Comparison of ENCODE assay signal across 9 mouse cellular contexts in genomic region chr3:37128269-37128668, GRCm38 (mm10). TPM values are rescaled to one million over a fixed set of nuclear protein-coding genes. Genes with fewer than 3 reads are reported as not detected.
DNase-seq lines count a peak whose midpoint lies in the region; ATAC-seq and TF ChIP-seq lines count a peak whose summit lies in the region.
"Had no signal": no experiment of that assay in that cellular context is flagged by ENCODE, and none has a peak within 500 bp of the region (broad histone marks: within the 10 kb centered on the region; RNA-seq: fewer than 3 reads in every experiment).

No protein-coding gene starts in this region.

- no peaks in the 10 kb centered on the region for H3K27me3 ChIP-seq in neural tube, embryonic 11.5 days (ENCODE audit: control insufficient read depth, insufficient read depth, low read length)
- no peaks in the 10 kb centered on the region for H3K27me3 ChIP-seq in neural tube, embryonic 15.5 days (replicated peaks)
- no peaks in the 10 kb centered on the region for H3K27me3 ChIP-seq in embryonic facial prominence, embryonic 11.5 days (ENCODE audit: control insufficient read depth, insufficient read depth, low read length)
- no peaks in the 10 kb centered on the region for H3K27me3 ChIP-seq in small intestine, adult 2 months (ENCODE audit: control insufficient read depth, insufficient read depth, low read length)
- H3K27me3 ChIP-seq in forebrain, embryonic 12.5 days = no peaks in the 10 kb centered on the region

- TF ChIP-seq POLR2A in small intestine, adult 2 months (IDR thresholded peaks at IDR 0.05; ENCODE audit: low read depth, low read length) = no peak

- no peaks in the 10 kb centered on the region for H3K4me1 ChIP-seq in neural tube, embryonic 11.5 days (ENCODE audit: control insufficient read depth, insufficient read depth, low read length)
- H3K4me1 ChIP-seq in neural tube, embryonic 15.5 days = no peaks in the 10 kb centered on the region
- no peaks in the 10 kb centered on the region for H3K4me1 ChIP-seq in embryonic facial prominence, embryonic 11.5 days (ENCODE audit: control insufficient read depth, insufficient read depth, low read length)
- H3K4me1 ChIP-seq in small intestine, adult 2 months (ENCODE audit: control insufficient read depth, insufficient read depth, insufficient read length, low read length) = no peaks in the 10 kb centered on the region
- no peaks in the 10 kb centered on the region for H3K4me1 ChIP-seq in forebrain, embryonic 12.5 days

- peak; percentile 14 for DNase-seq in neural tube, embryonic 11.5 days (ENCODE audit: low spot score)
- peak; percentile 33 for DNase-seq in embryonic facial prominence, embryonic 11.5 days (ENCODE audit: low spot score)
- peak; percentile 46 for DNase-seq in heart, postnatal 25 days (ENCODE audit: low spot score)
- no peak for DNase-seq in thymus, postnatal 10 days (ENCODE audit: low spot score in 2 of 2)
- DNase-seq: kidney, adult 9 months had no signal

- intact Hi-C loops in heart, postnatal 25 days (cut with DNase I) = no loop called here

- no peak overlapping the region for H3K4me2 ChIP-seq in neural tube, embryonic 11.5 days (ENCODE audit: low read depth)
- no peak overlapping the region for H3K4me2 ChIP-seq in neural tube, embryonic 15.5 days
- H3K4me2 ChIP-seq in embryonic facial prominence, embryonic 11.5 days (ENCODE audit: low read depth, low read length) = no peak overlapping the region
- no peak overlapping the region for H3K4me2 ChIP-seq in forebrain, embryonic 12.5 days

- TF ChIP-seq CTCF in small intestine, adult 2 months (IDR thresholded peaks at IDR 0.05; ENCODE audit: extremely low read depth, insufficient read length, insufficient replicate concordance, low read depth, low read length) = no peak

- no peak overlapping the region for H3K9ac ChIP-seq in neural tube, embryonic 11.5 days (ENCODE audit: low read length)
- no peak overlapping the region for H3K9ac ChIP-seq in neural tube, embryonic 15.5 days (replicated peaks)
- H3K9ac ChIP-seq in embryonic facial prominence, embryonic 11.5 days (replicated peaks; ENCODE audit: low read length) = no peak overlapping the region
- no peak overlapping the region for H3K9ac ChIP-seq in forebrain, embryonic 12.5 days

- no peak for ATAC-seq in neural tube, embryonic 11.5 days (ENCODE audit: insufficient read depth, low FRiP score, low TSS enrichment)
- ATAC-seq in neural tube, embryonic 15.5 days (ENCODE audit: low FRiP score) = no peak
- no peak for ATAC-seq in embryonic facial prominence, embryonic 11.5 days (replicated peaks; ENCODE audit: insufficient number of reproducible peaks, low FRiP score, low TSS enrichment, low read depth)
- no peak for ATAC-seq in forebrain, embryonic 12.5 days (ENCODE audit: low FRiP score)

- H3K4me3 ChIP-seq in neural tube, embryonic 11.5 days (ENCODE audit: low read depth, low read length) = no peak overlapping the region
- no peak overlapping the region for H3K4me3 ChIP-seq in neural tube, embryonic 15.5 days (replicated peaks)
- H3K4me3 ChIP-seq in embryonic facial prominence, embryonic 11.5 days (ENCODE audit: low read depth, low read length) = no peak overlapping the region
- no peak overlapping the region for H3K4me3 ChIP-seq in small intestine, adult 2 months (ENCODE audit: low read depth, low read length)
- H3K4me3 ChIP-seq in forebrain, embryonic 12.5 days (replicated peaks) = no peak overlapping the region

- 56% methylated on average over 4 of the region's 4 CpGs for WGBS in neural tube, embryonic 11.5 days
- WGBS in neural tube, embryonic 15.5 days = 65% methylated on average over 4 of the region's 4 CpGs
- WGBS in embryonic facial prominence, embryonic 11.5 days = 47% methylated on average over 4 of the region's 4 CpGs
- WGBS in small intestine, adult 2 months = 29% methylated on average over 4 of the region's 4 CpGs
- 62% methylated on average over 4 of the region's 4 CpGs for WGBS in forebrain, embryonic 12.5 days

- H3K36me3 ChIP-seq in neural tube, embryonic 11.5 days (ENCODE audit: control insufficient read depth, insufficient read depth, low read length) = no peaks in the 10 kb centered on the region
- H3K36me3 ChIP-seq in neural tube, embryonic 15.5 days = no peaks in the 10 kb centered on the region
- H3K36me3 ChIP-seq in embryonic facial prominence, embryonic 11.5 days (replicated peaks; ENCODE audit: control insufficient read depth, insufficient read depth, low read depth, low read length) = no peaks in the 10 kb centered on the region
- H3K36me3 ChIP-seq in small intestine, adult 2 months (ENCODE audit: control insufficient read depth, insufficient read depth, low read length) = no peaks in the 10 kb centered on the region
- H3K36me3 ChIP-seq in forebrain, embryonic 12.5 days (replicated peaks) = no peaks in the 10 kb centered on the region

- H3K27ac ChIP-seq in neural tube, embryonic 11.5 days (ENCODE audit: low read depth, low read length) = no peak overlapping the region
- H3K27ac ChIP-seq in neural tube, embryonic 15.5 days (replicated peaks) = no peak overlapping the region
- no peak overlapping the region for H3K27ac ChIP-seq in embryonic facial prominence, embryonic 11.5 days (replicated peaks; ENCODE audit: low read depth, low read length)
- 0 out of 2 replicates have a peak overlapping the region, but pooled peaks have one; percentile 12 for H3K27ac ChIP-seq in small intestine, adult 2 months (ENCODE audit: insufficient read depth, low read depth, low read length)
- no peak overlapping the region for H3K27ac ChIP-seq in forebrain, embryonic 12.5 days

- no peaks in the 10 kb centered on the region for H3K9me3 ChIP-seq in neural tube, embryonic 11.5 days (ENCODE audit: control insufficient read depth, low read length)
- no peaks in the 10 kb centered on the region for H3K9me3 ChIP-seq in neural tube, embryonic 15.5 days (replicated peaks)
- no peaks in the 10 kb centered on the region for H3K9me3 ChIP-seq in embryonic facial prominence, embryonic 11.5 days (replicated peaks; ENCODE audit: control insufficient read depth, low read length)
- no peaks in the 10 kb centered on the region for H3K9me3 ChIP-seq in forebrain, embryonic 12.5 days

RNA-seq across cellular contexts. Expression of gene Il2, which starts 2.5 kb away (rescaled TPM):
- polyA plus RNA-seq in neural tube, embryonic 11.5 days (2014; fragmentation: Nextera tagmentation; extraction: Ambion mirVana) = 0.21 and 0.59 TPM in 2 replicates
- polyA plus RNA-seq in neural tube, embryonic 15.5 days (2015; fragmentation: Nextera tagmentation; extraction: Ambion mirVana) = 0.23 and 0.68 TPM in 2 replicates
- 0.46 and 0.72 TPM in 2 replicates for polyA plus RNA-seq in embryonic facial prominence, embryonic 11.5 days (2014; fragmentation: Nextera tagmentation; extraction: Ambion mirVana)
- not detected for total RNA-seq in heart, postnatal 25 days (2021)
- polyA plus RNA-seq in small intestine, adult 2 months (2012; rRNA removed) = 0.10 TPM in 1 of 2 replicates, not detected in the other
- polyA plus RNA-seq in forebrain, embryonic 12.5 days (2016; fragmentation: Nextera tagmentation; extraction: Ambion mirVana) = 0.50 and 0.77 TPM in 2 replicates
- polyA plus RNA-seq: testis, adult 2 months had no signal

Comparison
In these comparisons a context has a peak if more than half of its experiments do, and no peak if none do; other contexts are left out.
1. DNase-seq: peak in neural tube, embryonic 11.5 days (single experiment), embryonic facial prominence, embryonic 11.5 days (single experiment) and heart, postnatal 25 days (single experiment); none in thymus, postnatal 10 days (0 of 2).